ENCODE assay signal across 22 mouse cellular contexts in genomic region chr5:100583066-100583465, GRCm38 (mm10). TPM values are rescaled to one million over a fixed set of nuclear protein-coding genes. Genes with fewer than 3 reads are reported as not detected.
A peak's percentile ranks its signal among the peaks of the same experiment; 100 is the strongest.
DNase-seq lines count a peak whose midpoint lies in the region; ATAC-seq and TF ChIP-seq lines count a peak whose summit lies in the region.
"Had no signal": no experiment of that assay in that cellular context is flagged by ENCODE, and none has a peak within 500 bp of the region (broad histone marks: within the 10 kb centered on the region; RNA-seq: fewer than 3 reads in every experiment).

No protein-coding gene starts in this region.

- peak; percentile 29 for DNase-seq in liver, adult 2 months (ENCODE audit: extremely low read depth, low read depth, low spot score)
- peak; percentile 70 for DNase-seq in MEL (ENCODE audit: low read depth, low spot score)
- DNase-seq in yolk sac, embryonic 10.5 days (ENCODE audit: low spot score): peak; percentile 32
- no peak for DNase-seq in gastrocnemius, postnatal 10 days
- DNase-seq in embryo, embryonic 10.5 days (ENCODE audit: low spot score): no peak
- DNase-seq: adrenal gland, adult 2 months; cerebellum, adult 9-10 months; gastrocnemius, postnatal 36 days; kidney, adult 2 months; kidney, postnatal 10 days; lung, postnatal 14 days; right cerebral cortex, adult 18-20 months; thymus, postnatal 4 days had no signal

- H3K36me3 ChIP-seq in liver, adult 2 months (ENCODE audit: control insufficient read depth, insufficient read depth, low read length): no peaks in the 10 kb centered on the region
- no peaks in the 10 kb centered on the region for H3K36me3 ChIP-seq in liver, embryonic 12.5 days
- H3K36me3 ChIP-seq in MEL (ENCODE audit: control insufficient read depth in 1 of 2, insufficient read depth in 2 of 2, low read length in 2 of 2): peaks cover 0 to 64% of the 10 kb centered on the region in 2 experiments; a peak in 2 of 4 replicates
- no peaks in the 10 kb centered on the region for H3K36me3 ChIP-seq in macrophage (ENCODE audit: inconsistent target)
- H3K36me3 ChIP-seq: forebrain, embryonic 12.5 days; limb, embryonic 12.5 days; neural tube, embryonic 13.5 days had no signal

- TF ChIP-seq EP300 in MEL (IDR thresholded peaks at IDR 0.05; ENCODE audit: low read depth in 1 of 2, low read length in 2 of 2): peak in 1 of 2 experiments; percentile 6; a peak in 1 of 4 replicates

- 68% methylated on average over 7 of the region's 7 CpGs for WGBS in liver, adult 2 months
- WGBS in liver, embryonic 12.5 days (ENCODE audit: insufficient replicate concordance): 66% methylated on average over 7 of the region's 7 CpGs
- 41% methylated on average over 6 of the region's 7 CpGs for WGBS in macrophage (ENCODE audit: missing documents)

- TF ChIP-seq RAD21 in MEL (IDR thresholded peaks at IDR 0.05; ENCODE audit: low read depth, low read length): no peak

- TF ChIP-seq CTCF in liver, adult 2 months (IDR thresholded peaks at IDR 0.05; ENCODE audit: low read depth, low read length): no peak
- TF ChIP-seq CTCF in MEL (IDR thresholded peaks at IDR 0.05 in 2 of 3, conservative IDR thresholded peaks at IDR 0.05 in 1 of 3; ENCODE audit: control insufficient read depth in 1 of 3, insufficient read depth in 1 of 3, low read depth in 2 of 3, low read length in 3 of 3, poor library complexity in 1 of 3, severe bottlenecking in 1 of 3): no peak

- H3K4me1 ChIP-seq in liver, adult 2 months (ENCODE audit: control insufficient read depth, insufficient read depth, low read length): peaks cover 5% of the 10 kb centered on the region
- H3K4me1 ChIP-seq in liver, embryonic 12.5 days: peaks cover 4% of the 10 kb centered on the region; the same call in 1 of the 2 replicates
- peaks cover 28 to 65% of the 10 kb centered on the region in 2 experiments for H3K4me1 ChIP-seq in MEL (ENCODE audit: control insufficient read depth in 1 of 2, insufficient read depth in 2 of 2, low read length in 2 of 2)
- H3K4me1 ChIP-seq: forebrain, embryonic 12.5 days; limb, embryonic 12.5 days; neural tube, embryonic 13.5 days had no signal

- H3K9ac ChIP-seq in liver, adult 2 months (ENCODE audit: low read depth, low read length): no peak overlapping the region
- H3K9ac ChIP-seq in liver, embryonic 12.5 days: no peak overlapping the region
- peak overlapping the region; percentile 74 for H3K9ac ChIP-seq in MEL (ENCODE audit: control insufficient read depth, low read depth, low read length, poor library complexity, severe bottlenecking)
- H3K9ac ChIP-seq: forebrain, embryonic 12.5 days; limb, embryonic 12.5 days; neural tube, embryonic 13.5 days had no signal

- no peak overlapping the region for H3K27ac ChIP-seq in liver, adult 2 months (replicated peaks; ENCODE audit: insufficient read depth, low read depth, low read length)
- no peak overlapping the region for H3K27ac ChIP-seq in liver, embryonic 12.5 days
- H3K27ac ChIP-seq in MEL (ENCODE audit: control insufficient read depth, low read depth, low read length) (peak overlapping the region; percentile 100), macrophage (peak overlapping the region; percentile 35)
- H3K27ac ChIP-seq: forebrain, embryonic 12.5 days; hindbrain, postnatal 0 days; limb, embryonic 12.5 days; neural tube, embryonic 13.5 days had no signal

- ATAC-seq in liver, embryonic 12.5 days: no peak
- ATAC-seq: hindbrain, postnatal 0 days had no signal

- no peak overlapping the region for H3K4me3 ChIP-seq in liver, adult 2 months (ENCODE audit: insufficient read depth, low read depth, low read length)
- no peak overlapping the region for H3K4me3 ChIP-seq in liver, embryonic 12.5 days
- peak overlapping the region; percentile 1 to 44 for H3K4me3 ChIP-seq in MEL (ENCODE audit: control insufficient read depth in 1 of 2, insufficient read depth in 1 of 2, low read depth in 2 of 2, low read length in 2 of 2)
- no peak overlapping the region for H3K4me3 ChIP-seq in macrophage (ENCODE audit: inconsistent target)
- H3K4me3 ChIP-seq: forebrain, embryonic 12.5 days; limb, embryonic 12.5 days; neural tube, embryonic 13.5 days had no signal

- no peak overlapping the region for H3K4me2 ChIP-seq in liver, embryonic 12.5 days
- H3K4me2 ChIP-seq: forebrain, embryonic 12.5 days; limb, embryonic 12.5 days; neural tube, embryonic 13.5 days had no signal

- no peaks in the 10 kb centered on the region for H3K9me3 ChIP-seq in liver, embryonic 12.5 days (replicated peaks)
- H3K9me3 ChIP-seq in MEL (replicated peaks; ENCODE audit: insufficient read depth, low read length): no peaks in the 10 kb centered on the region
- H3K9me3 ChIP-seq: forebrain, embryonic 12.5 days; limb, embryonic 12.5 days; neural tube, embryonic 13.5 days had no signal

- H3K27me3 ChIP-seq in liver, adult 2 months (ENCODE audit: control insufficient read depth, insufficient read depth, low read length): no peaks in the 10 kb centered on the region
- H3K27me3 ChIP-seq in liver, embryonic 12.5 days (replicated peaks): peaks cover 9% of the 10 kb centered on the region; the same call in 1 of the 2 replicates
- no peaks in the 10 kb centered on the region for H3K27me3 ChIP-seq in MEL (ENCODE audit: control insufficient read depth in 1 of 2, insufficient read depth in 2 of 2, low read length in 2 of 2)
- H3K27me3 ChIP-seq: forebrain, embryonic 12.5 days; limb, embryonic 12.5 days; neural tube, embryonic 13.5 days had no signal

- TF ChIP-seq POLR2A in liver, adult 2 months (IDR thresholded peaks at IDR 0.05; ENCODE audit: extremely low read depth, insufficient read depth, low read length): no peak
- no peak for TF ChIP-seq POLR2A in MEL (IDR thresholded peaks at IDR 0.05; ENCODE audit: control insufficient read depth in 1 of 2, insufficient read depth in 1 of 2, low read depth in 1 of 2, low read length in 2 of 2, poor library complexity in 1 of 2)

- no peaks in the 10 kb centered on the region for H3K79me2 ChIP-seq in liver, adult 2 months (ENCODE audit: control insufficient read depth, insufficient read depth, low read length)
- H3K79me2 ChIP-seq in MEL (ENCODE audit: control insufficient read depth, insufficient read depth, low read length, poor library complexity): no peaks in the 10 kb centered on the region; the same call in 1 of the 2 replicates
- H3K79me2 ChIP-seq in macrophage (ENCODE audit: inconsistent target): no peaks in the 10 kb centered on the region

TF ChIP-seq in MEL, 35 proteins besides CTCF, POLR2A, EP300 and RAD21:
- no peak for TF ChIP-seq ELF1 (IDR thresholded peaks at IDR 0.05; ENCODE audit: low read depth, low read length)
- TF ChIP-seq MXI1 (IDR thresholded peaks at IDR 0.05; ENCODE audit: low read depth, low read length): no peak
- TF ChIP-seq GABPA (IDR thresholded peaks at IDR 0.05; ENCODE audit: low read depth, low read length): no peak
- no peak; the same call in 1 of the 2 replicates for TF ChIP-seq CHD1 (IDR thresholded peaks at IDR 0.05; ENCODE audit: low read depth, low read length)
- no peak for TF ChIP-seq SIN3A (IDR thresholded peaks at IDR 0.05; ENCODE audit: low read length)
- peak; percentile 20; the same call in 1 of the 2 replicates for TF ChIP-seq GATA1 (IDR thresholded peaks at IDR 0.05; ENCODE audit: low read depth, low read length)
- TF ChIP-seq ZMIZ1 (IDR thresholded peaks at IDR 0.05; ENCODE audit: low read depth, low read length): no peak
- TF ChIP-seq MYB (IDR thresholded peaks at IDR 0.05; ENCODE audit: low read depth, low read length): no peak
- TF ChIP-seq ETS1 (IDR thresholded peaks at IDR 0.05; ENCODE audit: low read depth, low read length): peak; percentile 69; the same call in 1 of the 2 replicates
- no peak for TF ChIP-seq MYC (IDR thresholded peaks at IDR 0.05; ENCODE audit: low read depth, low read length)
- TF ChIP-seq HCFC1 (IDR thresholded peaks at IDR 0.05; ENCODE audit: low read depth, low read length): no peak
- peak; percentile 32; the same call in 1 of the 2 replicates for TF ChIP-seq CHD2 (IDR thresholded peaks at IDR 0.05; ENCODE audit: low read length)
- no peak for TF ChIP-seq TBP (IDR thresholded peaks at IDR 0.05; ENCODE audit: low read depth, low read length)
- no peak; the same call in 1 of the 2 replicates for TF ChIP-seq JUND (IDR thresholded peaks at IDR 0.05; ENCODE audit: low read depth, low read length)
- no peak for TF ChIP-seq USF2 (IDR thresholded peaks at IDR 0.05; ENCODE audit: borderline replicate concordance in 1 of 2, insufficient read depth in 1 of 2, low read depth in 1 of 2, low read length in 2 of 2)
- TF ChIP-seq KAT2A (conservative IDR thresholded peaks at IDR 0.05; ENCODE audit: low read depth, low read length): no peak
- TF ChIP-seq POLR2AphosphoS5 (IDR thresholded peaks at IDR 0.05; ENCODE audit: borderline replicate concordance, low read depth, low read length): no peak
- TF ChIP-seq MAX (IDR thresholded peaks at IDR 0.05; ENCODE audit: low read length): no peak
- no peak for TF ChIP-seq BHLHE40 (IDR thresholded peaks at IDR 0.05; ENCODE audit: borderline replicate concordance, low read depth, low read length)
- TF ChIP-seq UBTF (IDR thresholded peaks at IDR 0.05; ENCODE audit: borderline replicate concordance, insufficient read depth, low read depth, low read length): no peak
- no peak for TF ChIP-seq RCOR1 (IDR thresholded peaks at IDR 0.05; ENCODE audit: low read depth, low read length)

RNA-seq across cellular contexts. Expression of gene Plac8, which starts 11.0 kb away (rescaled TPM):
- 21.5 and 29.7 TPM in 2 replicates for total RNA-seq in liver, adult 2 months (2014; rRNA removed)
- 11.3 and 18.2 TPM in 2 replicates for polyA plus RNA-seq in liver, adult 2 months (2012; rRNA removed)
- 32.2 and 35.8 TPM in 2 replicates for polyA plus RNA-seq in liver, embryonic 12.5 days (2016; fragmentation: Nextera tagmentation; extraction: Ambion mirVana)
- total RNA-seq in MEL (2012; rRNA removed): 4.9 and 7.1 TPM in 2 replicates
- polyA plus RNA-seq in MEL (2012; ENCODE audit: insufficient read depth in 1 of 2, insufficient read length in 2 of 2, low read depth in 1 of 2, low replicate concordance in 2 of 2, missing spikeins in 1 of 2): 10 to 100 TPM in 1 of 2 experiments, not detected in 1; 10.6 TPM
- total RNA-seq in macrophage (2018; cell fraction: chromatin; rRNA removed): 1 to 10 TPM in 13 of 26 experiments, not detected in 13; 1.9 to 9.7 (median 6.0) TPM
- total RNA-seq in macrophage (2018; cell fraction: cytosol; rRNA removed): 100 to 1,000 TPM in 3 of 26 experiments, 10 to 100 TPM in 22, 1 to 10 TPM in 1; 9.9 to 164 (median 40.4) TPM
- total RNA-seq in macrophage (2018; cell fraction: nucleus; rRNA removed): 10 to 100 TPM in 13 of 26 experiments, 1 to 10 TPM in 12, not detected in 1; 1.4 to 70.4 (median 11.0) TPM
- polyA plus RNA-seq in macrophage (2018): 5.2 to 21.7 TPM (median 7.8 TPM) in 3 replicates
- total RNA-seq in gastrocnemius, postnatal 10 days (2021): 1 to 10 TPM; 1.8 to 4.4 TPM
- total RNA-seq: gastrocnemius, postnatal 36 days; layer of hippocampus, adult 18-20 months; layer of hippocampus, postnatal 25 days; left cerebral cortex, postnatal 10 days had no signal

Comparison
In these comparisons a context has a peak if more than half of its experiments do, and no peak if none do; other contexts are left out.
1. DNase-seq: peak in liver, adult 2 months (single experiment), MEL (single experiment) and yolk sac, embryonic 10.5 days (single experiment); none in gastrocnemius, postnatal 10 days (single experiment) and embryo, embryonic 10.5 days (single experiment).
2. H3K27ac ChIP-seq: peak in MEL (single experiment) and macrophage (single experiment); none in liver, adult 2 months (single experiment) and liver, embryonic 12.5 days (single experiment).
3. H3K4me3 ChIP-seq: peak in MEL (2 of 2); none in liver, adult 2 months (single experiment), liver, embryonic 12.5 days (single experiment) and macrophage (single experiment).